Mouse (Mus musculus) brain, adult 2 months (tissue): Measurements from ENCODE around the gene Pou5f1.
"Not testable (repeated sequence)": the region's sequence is repeated elsewhere in the genome, so short reads cannot be mapped to it uniquely, and the experiment has no call there.

ENCODE experiments used
- DNase-seq: peaks from one replicate; pipeline ENCODE4 v3.0.0; 2011; ENCODE audit warnings: low read depth, low spot score

Gene Pou5f1

DNA sequence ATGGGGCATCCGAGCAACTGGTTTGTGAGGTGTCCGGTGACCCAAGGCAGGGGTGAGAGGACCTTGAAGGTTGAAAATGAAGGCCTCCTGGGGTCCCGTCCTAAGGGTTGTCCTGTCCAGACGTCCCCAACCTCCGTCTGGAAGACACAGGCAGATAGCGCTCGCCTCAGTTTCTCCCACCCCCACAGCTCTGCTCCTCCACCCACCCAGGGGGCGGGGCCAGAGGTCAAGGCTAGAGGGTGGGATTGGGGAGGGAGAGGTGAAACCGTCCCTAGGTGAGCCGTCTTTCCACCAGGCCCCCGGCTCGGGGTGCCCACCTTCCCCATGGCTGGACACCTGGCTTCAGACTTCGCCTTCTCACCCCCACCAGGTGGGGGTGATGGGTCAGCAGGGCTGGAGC, at the start of gene Pou5f1:
Gene Pou5f1, plus strand, starts transcription at position 243 of the 400 bp plus-strand sequence.
- no peak for DNase-seq

DNA sequence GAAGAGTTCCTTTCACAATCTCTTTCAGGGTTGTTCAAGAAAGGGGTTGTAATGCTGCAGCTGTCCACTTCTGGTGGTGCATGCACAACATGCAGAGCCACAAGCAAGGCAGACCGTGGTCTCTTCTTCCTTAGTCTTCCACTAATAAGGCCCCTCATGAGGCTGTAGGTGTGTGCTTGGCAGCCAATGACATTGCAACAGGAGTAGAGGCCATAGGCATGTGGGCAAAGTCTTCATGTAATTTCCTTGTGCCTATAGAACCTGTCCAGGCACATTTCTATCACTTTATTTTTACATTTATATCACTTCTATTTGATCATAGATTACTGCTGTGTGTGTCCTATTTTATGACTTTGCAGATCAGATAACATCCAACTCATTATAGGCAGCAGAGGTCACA, 47.6 kb upstream of the Pou5f1 start:
- not testable (repeated sequence) for DNase-seq

DNA sequence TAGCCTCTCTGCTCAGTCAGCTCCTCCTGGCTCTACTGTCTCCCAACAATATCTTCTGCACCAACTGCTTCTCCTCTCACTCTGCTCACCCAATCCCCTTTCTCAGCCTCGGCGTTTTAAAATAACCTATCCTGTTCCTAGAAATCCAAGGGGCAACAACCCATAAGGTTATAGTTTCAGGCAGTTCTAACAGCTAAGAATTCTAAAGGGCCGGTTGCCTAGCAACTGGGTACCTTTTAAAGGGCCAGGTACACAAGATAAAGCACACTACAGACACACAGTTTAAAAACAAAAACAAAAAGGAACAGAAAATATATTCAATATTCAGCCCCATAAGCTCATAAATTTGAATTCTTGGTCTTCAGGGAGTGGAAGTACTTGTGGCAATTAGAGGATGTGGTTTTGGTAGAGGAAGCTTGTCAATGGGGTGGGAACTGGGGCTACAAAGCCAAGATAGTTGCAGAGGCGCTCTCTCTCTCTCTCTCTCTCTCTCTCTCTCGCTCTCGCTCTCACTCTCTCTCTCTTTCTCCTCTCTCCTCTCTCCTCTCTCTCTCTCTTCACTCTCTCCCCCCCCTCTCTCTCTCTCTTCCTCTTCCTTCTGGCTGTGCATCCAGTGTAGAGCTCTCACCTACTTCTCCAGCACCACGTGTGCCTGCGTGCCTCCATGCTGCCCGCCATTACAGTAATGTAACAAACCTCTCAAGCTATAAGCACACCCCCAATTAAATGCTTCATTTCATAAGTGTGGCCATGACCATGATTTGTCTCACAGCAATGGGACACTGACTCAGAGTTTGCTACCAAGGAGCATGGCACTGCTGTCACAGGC, 45.1 kb upstream of the Pou5f1 start:
- DNase-seq, result not testable (repeated sequence)

DNA sequence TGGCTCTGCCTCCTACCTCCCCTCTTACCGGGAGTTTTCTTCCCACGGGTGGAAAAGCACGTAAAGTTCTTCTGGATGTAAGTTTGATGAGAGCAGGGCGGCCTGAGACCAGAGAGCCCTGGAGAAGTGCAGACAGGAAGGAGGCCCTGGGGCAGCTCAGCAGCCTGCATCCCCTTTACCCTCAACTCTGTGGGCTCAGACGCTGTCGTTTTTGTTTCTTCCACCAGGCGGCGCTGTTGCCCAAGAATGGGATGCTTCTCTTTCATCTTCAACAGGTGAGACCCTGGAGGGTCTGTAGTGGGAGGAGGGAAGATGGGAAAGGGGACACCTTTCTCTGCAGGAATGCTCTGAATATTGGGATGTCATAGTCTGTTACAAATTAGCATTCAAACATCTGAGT, 40.2 kb upstream of the Pou5f1 start:
- not testable (repeated sequence) for DNase-seq

DNA sequence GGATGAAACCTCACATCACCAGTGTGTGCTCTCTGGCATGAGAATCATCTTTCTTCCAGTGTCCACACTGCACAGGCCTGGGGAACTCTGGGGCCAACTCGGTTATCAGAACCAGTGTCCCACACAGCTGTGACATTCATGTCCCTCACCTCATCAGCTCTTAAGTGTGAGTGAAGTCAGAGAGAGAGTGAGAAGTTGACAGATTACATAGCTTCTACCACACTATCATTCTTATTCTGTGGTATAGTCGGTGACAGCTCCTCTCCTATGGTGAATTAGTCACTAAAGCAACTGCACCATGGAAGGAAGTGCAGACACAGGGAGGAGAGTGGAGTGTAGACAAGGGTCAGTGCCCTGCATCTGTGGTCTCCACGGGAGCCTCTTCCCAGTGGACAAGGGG, 36.9 kb upstream of the Pou5f1 start:
- DNase-seq, result not testable (repeated sequence)

DNA sequence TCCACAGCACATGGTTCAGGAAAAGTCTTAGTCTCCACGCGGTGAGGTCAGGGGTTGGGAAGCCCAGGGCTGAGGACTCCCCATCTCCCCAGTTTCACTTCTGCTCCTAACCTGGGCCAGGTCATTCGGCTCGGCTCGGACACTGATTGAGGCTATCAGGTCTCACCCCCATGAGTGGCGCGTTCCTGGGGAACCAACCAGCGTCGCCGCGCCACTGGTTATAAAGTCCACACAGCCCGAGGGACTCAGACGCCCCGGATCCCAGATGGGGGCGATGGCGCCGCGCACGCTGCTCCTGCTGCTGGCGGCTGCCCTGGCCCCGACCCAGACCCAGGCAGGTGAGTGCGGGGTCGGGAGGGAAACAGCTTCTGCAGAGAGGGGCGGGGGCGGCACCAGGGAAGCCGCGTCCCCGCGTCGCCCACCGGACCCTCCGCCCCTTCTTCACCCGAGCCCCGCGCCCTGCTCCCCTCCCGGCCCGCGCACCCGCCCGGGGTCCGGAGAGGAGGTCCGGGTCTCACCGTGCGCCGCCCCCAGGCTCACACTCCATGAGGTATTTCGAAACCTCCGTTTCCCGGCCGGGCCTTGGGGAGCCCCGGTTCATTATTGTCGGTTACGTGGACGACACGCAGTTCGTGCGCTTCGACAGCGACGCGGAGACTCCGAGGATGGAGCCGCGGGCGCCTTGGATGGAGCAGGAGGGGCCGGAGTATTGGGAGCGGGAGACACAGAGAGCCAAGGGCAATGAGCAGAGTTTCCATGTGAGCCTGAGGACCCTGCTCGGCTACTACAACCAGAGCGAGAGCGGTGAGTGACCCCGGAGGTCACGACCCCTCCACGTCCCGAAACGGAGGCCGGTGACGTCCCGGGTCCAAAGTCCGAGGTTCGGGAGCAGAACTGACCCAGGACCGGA, 35.7 kb upstream of the Pou5f1 start, which contains the start of gene H2-Q10:
Gene H2-Q10, plus strand, starts transcription at position 248 of the 910 bp plus-strand sequence.
- DNase-seq, result no peak

DNA sequence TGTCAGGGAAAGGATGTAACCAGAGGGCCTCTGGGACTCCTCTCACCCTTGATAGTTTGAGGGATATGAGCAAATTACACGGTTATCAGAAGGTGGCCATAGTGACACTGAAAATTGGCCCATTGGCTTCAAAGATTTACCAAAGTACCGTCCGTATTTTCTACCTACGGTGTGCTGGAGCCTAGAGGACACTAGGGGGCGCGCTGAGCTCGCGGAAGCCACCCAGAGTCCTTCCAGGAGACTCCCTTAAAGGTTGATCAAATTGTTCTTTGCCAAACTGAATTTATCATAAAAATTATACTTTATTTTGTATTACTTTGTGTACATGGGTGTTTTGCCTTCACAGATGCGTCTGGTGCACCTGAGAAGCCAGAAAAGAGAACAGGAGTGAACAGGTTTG, 21.8 kb upstream of the Pou5f1 start:
- peak; percentile 49 for DNase-seq

DNA sequence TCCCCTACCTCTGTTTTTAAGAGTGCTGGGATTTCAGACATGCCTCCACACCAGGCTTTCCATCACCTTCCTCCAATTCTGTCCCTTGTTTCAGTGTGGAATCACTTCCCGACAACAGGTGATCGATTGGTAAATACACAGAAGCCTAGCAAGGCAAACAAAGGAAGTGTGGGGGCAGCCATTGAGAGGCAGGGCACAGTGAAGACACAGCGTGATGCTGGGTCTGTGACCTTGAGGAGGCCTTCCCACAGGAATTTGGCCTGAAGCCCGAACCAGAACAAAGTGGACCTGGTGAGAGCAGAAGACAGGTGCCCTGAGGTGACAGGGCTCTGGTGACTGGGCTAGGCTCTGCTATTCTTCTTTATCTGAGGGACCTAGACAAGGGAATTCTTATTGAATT, 20.1 kb upstream of the Pou5f1 start:
- no peak for DNase-seq

DNA sequence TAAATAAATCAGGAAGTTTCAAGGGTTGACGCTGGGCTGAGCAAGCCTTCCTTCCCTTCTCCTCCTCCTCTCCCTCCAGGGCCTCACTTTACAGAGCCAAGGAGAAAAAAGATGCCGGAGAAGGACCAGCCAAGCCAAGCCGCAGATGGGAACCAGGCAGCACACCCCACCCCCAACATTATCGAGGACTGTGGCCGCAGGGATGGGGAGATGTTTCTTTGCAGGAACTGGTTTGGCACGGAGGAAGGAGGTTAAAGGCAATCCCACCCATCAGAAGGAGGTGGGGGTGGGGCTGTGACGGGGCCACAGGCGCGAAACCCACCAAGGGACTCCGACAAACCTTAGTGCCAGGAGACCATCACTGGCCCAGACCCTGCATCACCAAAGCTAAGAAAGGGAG, 19.1 kb upstream of the Pou5f1 start:
- no peak for DNase-seq

DNA sequence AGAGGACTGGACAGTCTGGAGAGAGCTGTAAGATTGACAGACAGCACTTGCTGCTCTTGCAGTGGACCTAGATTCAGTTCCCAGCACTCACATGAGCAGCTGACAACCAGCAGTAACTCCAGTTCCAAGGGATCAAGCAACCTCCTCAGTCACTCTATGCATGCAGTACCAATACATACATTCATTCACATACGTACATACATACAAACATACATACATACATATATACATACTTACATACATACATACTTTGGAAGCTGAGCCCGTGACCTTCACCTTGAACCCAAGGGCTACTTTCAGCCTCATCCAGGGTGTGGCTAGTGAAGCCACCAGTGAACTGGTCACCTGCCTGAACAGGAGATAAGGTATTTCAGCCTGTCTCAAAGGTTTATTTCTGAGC, 17.8 kb upstream of the Pou5f1 start:
- DNase-seq, result no peak

DNA sequence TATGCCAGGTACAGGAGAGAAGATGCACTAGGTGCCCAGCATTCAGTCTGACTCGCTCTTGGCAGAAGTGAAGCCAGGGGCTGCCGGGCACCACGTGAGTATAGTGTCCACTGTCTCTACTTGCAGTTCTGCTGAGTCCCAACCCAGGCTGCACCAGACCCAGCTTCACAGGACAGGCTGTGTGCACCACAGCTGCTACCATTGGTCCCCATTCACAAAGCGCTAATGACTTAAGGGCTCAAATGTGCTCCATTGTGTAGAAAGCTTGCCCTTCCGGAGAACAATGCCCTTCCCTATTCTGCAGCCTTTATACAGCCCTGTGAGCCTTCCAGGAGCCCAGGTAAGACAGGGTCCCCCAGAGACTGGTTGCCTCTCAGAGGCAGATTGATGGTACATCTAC, 15.5 kb upstream of the Pou5f1 start:
- no peak for DNase-seq

DNA sequence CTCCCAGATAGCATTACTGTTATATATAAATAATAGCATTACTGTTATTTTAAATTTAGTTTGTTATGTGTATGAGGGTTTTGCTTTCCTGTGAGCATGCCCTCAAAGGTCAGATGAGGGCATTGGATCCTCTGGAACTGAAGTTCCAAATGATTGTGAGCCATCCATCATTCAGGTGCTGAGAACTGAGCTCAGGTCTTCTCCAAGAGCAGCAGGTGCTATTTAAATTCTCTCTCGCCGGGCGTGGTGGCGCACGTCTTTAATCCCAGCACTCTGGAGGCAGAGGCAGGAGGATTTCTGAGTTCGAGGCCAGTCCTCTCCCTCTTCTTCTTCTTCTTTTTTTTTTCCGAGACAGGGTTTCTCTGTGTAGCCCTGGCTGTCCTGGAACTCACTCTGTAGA, 8.7 kb upstream of the Pou5f1 start:
- DNase-seq, result no peak

DNA sequence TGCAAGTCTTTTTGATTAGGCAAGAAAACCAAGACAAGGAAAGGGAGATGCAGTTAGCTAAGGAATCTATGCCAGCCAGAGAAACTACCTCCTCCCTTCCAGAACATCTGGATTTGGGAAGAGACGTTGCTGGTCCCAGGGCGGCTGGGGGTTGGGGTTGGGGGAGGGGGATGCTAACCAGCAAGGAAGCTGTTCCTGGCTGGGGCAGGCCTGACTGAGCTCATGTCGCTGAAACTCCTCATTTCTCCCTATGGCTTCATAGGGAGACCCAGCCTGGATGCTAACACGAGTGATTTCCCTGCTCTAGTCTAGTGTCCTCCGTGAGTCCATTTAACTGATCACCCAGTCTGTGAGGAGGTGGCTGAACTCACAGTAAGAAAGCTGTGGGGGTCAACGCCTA, 3.6 kb upstream of the Pou5f1 start:
- no peak for DNase-seq

DNA sequence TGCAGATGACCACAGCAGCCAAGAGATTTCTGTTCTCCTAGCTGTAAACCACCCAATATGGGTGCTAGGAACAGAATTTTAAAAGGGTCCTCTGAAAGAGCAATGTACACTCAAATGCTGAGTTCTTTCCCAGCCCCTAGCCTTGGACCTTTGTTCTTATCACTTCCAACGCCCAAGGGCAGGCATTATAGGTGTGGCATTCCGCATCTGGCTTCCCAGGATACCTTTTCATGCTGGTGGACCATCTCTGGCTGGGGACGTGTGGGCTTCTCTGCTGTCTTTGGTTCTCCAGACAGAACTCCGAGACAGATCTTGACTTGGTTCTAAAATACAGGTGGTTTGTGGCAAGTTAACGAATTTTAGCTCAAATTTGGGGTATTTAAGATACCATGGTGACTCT, 3.1 kb upstream of the Pou5f1 start:
- no peak for DNase-seq

DNA sequence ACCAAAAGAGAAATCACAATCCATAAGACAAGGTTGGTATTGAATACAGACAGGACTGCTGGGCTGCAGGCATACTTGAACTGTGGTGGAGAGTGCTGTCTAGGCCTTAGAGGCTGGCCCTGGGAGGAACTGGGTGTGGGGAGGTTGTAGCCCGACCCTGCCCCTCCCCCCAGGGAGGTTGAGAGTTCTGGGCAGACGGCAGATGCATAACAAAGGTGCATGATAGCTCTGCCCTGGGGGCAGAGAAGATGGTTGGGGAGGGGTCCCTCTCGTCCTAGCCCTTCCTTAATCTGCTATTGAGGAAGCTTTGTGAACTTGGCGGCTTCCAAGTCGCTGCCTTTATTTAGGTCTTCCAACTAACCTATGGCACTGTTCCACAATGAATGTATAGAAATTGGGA, 2.0 kb upstream of the Pou5f1 start:
- no peak for DNase-seq

DNA sequence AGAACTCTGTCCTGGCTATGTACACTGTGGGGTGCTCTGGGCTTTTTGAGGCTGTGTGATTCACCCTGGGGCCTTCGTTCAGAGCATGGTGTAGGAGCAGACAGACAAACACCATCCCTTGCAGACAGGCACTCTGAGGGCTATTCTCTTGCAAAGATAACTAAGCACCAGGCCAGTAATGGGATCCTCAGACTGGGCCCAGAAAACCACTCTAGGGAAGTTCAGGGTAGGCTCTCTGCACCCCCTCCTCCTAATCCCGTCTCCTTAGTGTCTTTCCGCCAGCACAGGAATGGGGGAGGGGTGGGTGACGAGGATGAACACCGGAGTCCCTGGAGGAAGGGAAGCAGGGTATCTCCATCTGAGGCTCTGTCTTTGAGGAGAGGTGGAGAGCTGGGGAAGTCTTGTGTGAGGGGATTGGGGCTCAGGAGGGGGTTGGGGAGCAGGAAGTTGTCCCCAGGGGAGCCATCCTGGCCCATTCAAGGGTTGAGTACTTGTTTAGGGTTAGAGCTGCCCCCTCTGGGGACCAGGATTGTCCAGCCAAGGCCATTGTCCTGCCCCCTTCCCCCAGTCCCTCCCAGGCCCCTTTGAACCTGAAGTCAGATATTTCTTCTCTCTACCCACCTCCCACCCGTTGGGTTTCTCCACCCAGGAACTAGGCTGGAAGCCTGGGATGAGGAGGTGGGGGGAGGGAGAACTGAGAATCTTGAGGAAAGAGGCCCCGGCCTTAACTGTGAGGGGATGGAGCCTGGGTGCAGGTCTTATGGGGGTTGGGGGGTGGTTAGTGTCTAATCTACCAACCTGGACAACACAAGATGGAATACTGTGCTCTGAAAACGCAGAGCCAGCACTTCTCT, 963 bp upstream of the Pou5f1 start:
- no peak for DNase-seq

DNA sequence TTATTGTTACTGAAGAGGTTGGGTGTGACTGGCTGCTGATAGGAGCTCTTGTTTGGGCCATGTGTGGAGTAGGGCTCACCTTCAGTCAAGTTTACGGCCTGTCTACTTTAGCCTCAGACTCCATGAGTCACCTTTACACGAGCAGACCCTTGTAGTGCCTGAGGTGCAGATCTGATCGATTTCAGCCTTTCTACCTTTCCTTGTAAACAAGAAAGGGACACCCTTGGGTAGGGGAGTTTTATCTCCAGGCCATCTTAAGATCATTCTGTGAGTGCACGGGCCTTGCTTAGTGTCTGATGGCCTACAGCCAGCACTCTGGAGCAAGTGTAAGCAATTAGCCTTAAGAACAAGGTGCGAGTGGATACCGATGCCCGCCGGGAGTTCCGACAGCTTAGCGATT, 1.1 kb downstream of the Pou5f1 start:
- no peak for DNase-seq

DNA sequence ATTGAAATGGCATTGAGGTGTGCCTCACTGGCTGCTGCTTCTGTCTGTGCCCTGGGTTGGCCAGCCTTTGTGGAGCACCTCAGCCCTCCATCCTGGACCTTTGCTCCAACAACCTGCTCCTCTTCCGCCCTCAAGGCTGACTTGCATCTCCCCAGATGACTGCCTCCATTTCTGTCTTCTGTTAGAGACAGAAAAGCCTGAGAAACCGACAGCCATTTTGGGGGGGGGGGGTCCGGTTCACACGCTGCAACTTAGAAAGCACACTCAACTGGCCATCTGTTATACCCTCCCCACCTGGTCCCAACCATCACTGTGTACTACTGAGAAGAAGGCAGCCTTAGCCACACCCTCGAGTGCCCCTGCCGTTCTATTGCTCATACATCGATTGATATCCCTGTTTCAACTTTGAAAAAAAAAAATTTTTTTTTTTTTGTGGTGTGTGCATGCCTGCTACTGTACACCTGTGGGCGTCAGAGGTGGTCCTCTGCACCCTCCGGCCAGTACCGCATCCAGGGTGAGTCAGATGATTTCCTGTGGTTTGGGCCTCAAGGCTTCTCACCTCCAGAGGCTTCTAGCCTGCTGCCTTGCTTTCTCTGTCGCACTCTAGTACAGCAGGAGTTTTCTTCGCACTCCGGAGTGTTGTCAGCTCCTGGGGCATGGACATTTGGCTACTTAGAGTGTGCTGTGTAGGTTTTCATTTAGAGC, 1.9 kb downstream of the Pou5f1 start:
- DNase-seq, result no peak

DNA sequence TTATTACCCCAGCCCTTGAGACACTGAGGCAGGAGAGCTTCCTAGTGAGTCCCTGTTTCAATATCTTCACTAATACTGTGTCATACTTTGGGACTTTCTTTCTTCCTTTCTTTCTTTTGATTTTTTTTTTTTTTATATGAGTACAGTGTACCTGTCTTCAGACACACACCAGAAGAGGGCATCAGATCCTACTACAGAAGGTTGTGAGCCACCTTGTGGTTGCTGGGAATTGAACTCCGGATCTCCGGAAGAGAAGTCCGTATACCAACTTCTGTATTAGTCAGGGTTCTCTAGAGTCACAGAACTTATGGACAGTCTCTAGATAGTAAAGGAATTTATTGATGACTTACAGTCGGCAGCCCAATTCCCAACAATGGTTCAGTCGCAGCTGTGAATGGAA, 2.5 kb downstream of the Pou5f1 start:
- not testable (repeated sequence) for DNase-seq

DNA sequence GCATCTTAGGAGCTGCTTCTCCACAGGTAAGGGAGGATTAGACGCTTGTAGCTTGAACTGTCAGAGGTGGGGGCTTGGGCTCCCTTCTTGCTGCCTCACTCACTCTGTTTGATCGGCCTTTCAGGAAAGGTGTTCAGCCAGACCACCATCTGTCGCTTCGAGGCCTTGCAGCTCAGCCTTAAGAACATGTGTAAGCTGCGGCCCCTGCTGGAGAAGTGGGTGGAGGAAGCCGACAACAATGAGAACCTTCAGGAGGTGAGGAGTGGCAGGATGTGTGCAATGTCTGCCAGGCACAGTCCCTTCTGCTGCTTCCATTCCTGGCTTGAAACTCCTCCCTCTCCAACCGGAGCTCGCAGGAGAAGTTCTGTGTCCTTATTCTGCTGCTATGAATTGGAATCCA, 3.5 kb downstream of the Pou5f1 start:
- DNase-seq, result peak; percentile 41
